Mouse (Mus musculus) C3H10T1/2 (cell line): ENCODE measurements around the gene Lingo4. TPM values are rescaled to one million over a fixed set of nuclear protein-coding genes. Genes with fewer than 3 reads are reported as not detected.

ENCODE experiments used
- polyA plus RNA-seq, 2 experiments: library from polyadenylated mRNA; unstranded; fragments of >200 nt; fragmentation: generic; extraction: Trizol; gene quantifications; one replicate each; pipeline ENCODE4 v1.2.1; 2012; ENCODE audit warnings: missing spikeins in 2 of 2

Lingo4 gene
- polyA plus RNA-seq = not detected

DNA sequence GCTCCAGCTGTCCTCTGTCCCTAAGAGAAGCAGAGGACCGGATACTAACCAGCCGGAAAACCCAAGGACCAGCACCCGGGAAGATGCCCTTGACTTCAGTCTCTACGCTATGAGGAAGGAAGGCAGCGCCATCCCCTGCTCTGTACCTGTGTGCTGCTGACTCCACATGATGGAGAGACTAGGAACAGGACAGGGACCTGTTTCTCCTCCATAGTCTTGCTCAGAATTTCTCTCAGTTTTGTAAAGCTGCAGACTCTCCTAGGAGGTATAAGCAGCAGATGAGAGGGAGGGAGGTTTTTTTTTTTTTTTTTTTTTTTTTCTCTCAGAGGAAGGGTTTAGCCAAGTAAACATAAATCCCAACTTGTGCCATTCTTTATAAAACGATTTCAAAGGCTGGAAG lies at the start of gene Lingo4:
Gene Lingo4 (plus strand): TSS at position 301 of the 400 bp plus-strand sequence.

GRCm38 (mm10) chr3:94362138-94362537 lies 36.2 kb upstream of the Lingo4 start, which contains the start of gene C2cd4d:
Gene C2cd4d (plus strand): TSS chr3:94362438.

GRCm38 (mm10) chr3:94372641-94373040 lies 25.7 kb upstream of the Lingo4 start, which contains the start of gene Rorc:
Gene Rorc (plus strand): TSS chr3:94372794.

DNA sequence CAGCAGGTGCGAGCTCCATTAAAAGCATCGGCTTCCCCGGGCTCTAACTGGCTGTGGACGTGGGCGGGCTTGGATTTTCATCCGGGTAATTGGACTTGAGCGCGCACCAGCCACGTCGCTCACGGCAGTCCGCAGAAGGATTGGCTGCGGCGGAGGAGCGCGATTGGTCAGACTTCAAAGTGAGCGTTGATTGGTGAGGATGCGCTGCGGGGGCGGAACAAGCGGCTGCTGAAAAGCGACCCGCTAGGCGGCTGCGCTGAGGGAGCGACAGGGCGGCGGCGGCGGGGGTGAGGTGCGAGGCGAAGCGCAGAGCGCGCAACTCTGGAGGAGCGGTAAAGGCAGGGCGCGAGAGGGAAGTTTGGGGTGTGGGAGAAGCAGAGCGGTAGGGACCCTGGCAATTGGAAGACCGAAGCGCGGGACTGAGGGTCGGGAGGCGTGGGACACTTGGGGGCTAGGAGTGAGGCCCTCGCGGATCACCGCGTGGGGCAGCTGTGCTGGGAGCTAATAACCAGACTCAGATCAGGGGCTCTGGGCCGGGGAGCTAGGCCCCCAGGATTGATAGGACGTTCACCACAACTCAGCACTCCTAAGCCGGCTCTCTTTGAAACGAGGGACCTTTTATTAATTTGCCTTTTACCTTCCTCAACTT lies 14.8 kb downstream of the Lingo4 start, which contains the start of gene Tdrkh:
Gene Tdrkh (plus strand): TSS at position 243 of the 649 bp plus-strand sequence.

GRCm38 (mm10) chr3:94442951-94443596 lies 44.8 kb downstream of the Lingo4 start, which contains the start of gene Mrpl9:
Gene Mrpl9 (plus strand): TSS chr3:94443318.

DNA sequence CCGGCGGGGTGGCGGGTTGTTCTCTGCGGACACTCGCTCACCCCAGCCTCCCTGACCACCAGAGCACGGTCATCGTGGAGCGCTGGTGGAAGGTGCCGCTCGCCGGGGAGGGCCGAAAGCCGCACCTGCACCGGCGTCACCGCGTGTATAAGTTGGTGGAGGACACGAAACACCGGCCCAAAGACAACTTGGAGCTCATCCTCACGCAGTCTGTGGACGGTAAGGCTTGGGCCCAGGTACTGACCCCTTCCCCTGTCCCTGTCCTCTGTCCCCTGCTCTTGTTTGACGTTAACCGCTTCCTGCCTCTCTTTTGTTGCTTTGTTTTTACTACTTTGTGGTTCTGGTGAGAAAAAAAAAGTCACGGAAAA lies 45.3 kb downstream of the Lingo4 start, which contains the start of gene Oaz3:
Gene Oaz3 (minus strand): TSS at position 319 of the 368 bp plus-strand sequence.

Other genes with a start within 250 kb of the Lingo4 start
- not detected for gene Gm10696, start 220.3 kb upstream of the Lingo4 start, polyA plus RNA-seq
- gene Gm5286, start 201.8 kb upstream of the Lingo4 start, polyA plus RNA-seq = not detected
- gene Gm4778, start 134.5 kb upstream of the Lingo4 start, polyA plus RNA-seq = not detected
- gene Them4, start 88.4 kb upstream of the Lingo4 start, polyA plus RNA-seq = 1 to 10 TPM in 1 of 2 experiments, under 1 TPM in 1; 0.30 to 1.3 TPM
- gene Them5, start 56.4 kb upstream of the Lingo4 start, polyA plus RNA-seq = under 1 TPM in 1 of 2 experiments, not detected in 1; 0.02 TPM
- gene C2cd4d, start 36.1 kb upstream of the Lingo4 start, polyA plus RNA-seq = under 1 TPM in 1 of 2 experiments, not detected in 1; 0.14 TPM
- under 1 TPM; 0.04 to 0.11 TPM for gene Rorc, start 25.7 kb upstream of the Lingo4 start, polyA plus RNA-seq
- under 1 TPM; 0.15 to 0.26 TPM for gene Tdrkh, start 14.8 kb downstream of the Lingo4 start, polyA plus RNA-seq
- 10 to 100 TPM; 29.8 to 64.3 TPM for gene Mrpl9, start 44.8 kb downstream of the Lingo4 start, polyA plus RNA-seq
- gene Oaz3, start 45.4 kb downstream of the Lingo4 start, polyA plus RNA-seq = under 1 TPM; 0.05 to 0.27 TPM
- gene Celf3, start 79.8 kb downstream of the Lingo4 start, polyA plus RNA-seq = under 1 TPM; 0.06 to 0.84 TPM
- gene Riiad1, start 81.8 kb downstream of the Lingo4 start, polyA plus RNA-seq = under 1 TPM in 1 of 2 experiments, not detected in 1; 0.97 TPM
- gene Snx27, start 184.2 kb downstream of the Lingo4 start, polyA plus RNA-seq = 10 to 100 TPM in 1 of 2 experiments, 1 to 10 TPM in 1; 3.0 to 11.5 TPM
- gene Gm10972, start 244.6 kb downstream of the Lingo4 start, polyA plus RNA-seq = not detected